Mouse (Mus musculus) left cerebral cortex, adult 8-10 months (tissue): Measurements from ENCODE around the gene Stat5b. TPM values are rescaled to one million over a fixed set of nuclear protein-coding genes. Genes with fewer than 3 reads are reported as not detected.
A peak's percentile ranks its signal among the peaks of the same experiment; 100 is the strongest.

Source experiments
- DNase-seq, 2 experiments: peaks; one replicate each; pipeline ENCODE4 v3.0.0; 2022; ENCODE audit warnings: low spot score in 2 of 2
- total RNA-seq, 4 experiments: library from RNA; stranded (reverse); gene quantifications; 2 replicates each; pipeline ENCODE4 v1.2.4; 2022

The Stat5b gene
- 10 to 100 TPM; 26.8 to 30.9 (median 30.6) TPM for total RNA-seq

DNA sequence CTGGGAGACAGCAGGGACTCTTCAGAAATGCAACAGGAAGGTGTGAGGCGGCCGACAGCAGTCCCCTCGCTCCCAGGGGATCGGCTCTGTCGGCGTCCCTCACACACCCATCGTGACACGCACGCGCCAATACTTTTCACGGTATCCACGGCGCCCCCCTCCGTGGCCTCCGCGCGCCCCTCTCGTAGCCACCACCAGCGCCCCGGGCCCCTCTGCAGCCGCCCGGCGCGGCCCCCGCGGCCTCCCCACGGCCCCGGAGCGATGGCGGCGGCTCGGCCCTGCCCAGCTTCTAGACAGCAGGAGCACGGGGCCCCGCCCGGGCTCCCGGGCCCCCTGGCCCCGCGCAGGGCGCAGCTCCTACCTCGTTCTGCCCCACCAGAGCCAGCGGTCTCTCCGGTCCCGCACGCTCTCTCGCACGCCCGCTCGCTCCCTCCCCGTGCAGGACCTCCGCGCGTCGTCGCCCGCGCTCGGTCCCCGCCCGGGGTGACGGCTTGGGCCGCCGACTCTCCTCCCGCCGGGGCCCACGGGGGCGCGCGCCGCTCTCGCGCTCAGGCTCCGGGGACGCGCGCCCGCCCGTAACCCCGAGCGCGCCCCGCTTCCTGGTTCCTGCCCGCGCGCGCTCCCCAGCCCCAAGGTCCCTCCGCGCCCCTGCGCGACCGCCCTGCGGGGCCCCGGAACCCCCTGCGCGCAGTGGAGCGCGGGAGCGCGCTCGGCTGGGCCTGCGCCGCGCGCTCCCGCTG, at the start of gene Stat5b:
Gene Stat5b, minus strand, starts transcription at position 687 of the 740 bp plus-strand sequence.
- peak in 1 of 2 experiments; percentile 51 for DNase-seq

DNA sequence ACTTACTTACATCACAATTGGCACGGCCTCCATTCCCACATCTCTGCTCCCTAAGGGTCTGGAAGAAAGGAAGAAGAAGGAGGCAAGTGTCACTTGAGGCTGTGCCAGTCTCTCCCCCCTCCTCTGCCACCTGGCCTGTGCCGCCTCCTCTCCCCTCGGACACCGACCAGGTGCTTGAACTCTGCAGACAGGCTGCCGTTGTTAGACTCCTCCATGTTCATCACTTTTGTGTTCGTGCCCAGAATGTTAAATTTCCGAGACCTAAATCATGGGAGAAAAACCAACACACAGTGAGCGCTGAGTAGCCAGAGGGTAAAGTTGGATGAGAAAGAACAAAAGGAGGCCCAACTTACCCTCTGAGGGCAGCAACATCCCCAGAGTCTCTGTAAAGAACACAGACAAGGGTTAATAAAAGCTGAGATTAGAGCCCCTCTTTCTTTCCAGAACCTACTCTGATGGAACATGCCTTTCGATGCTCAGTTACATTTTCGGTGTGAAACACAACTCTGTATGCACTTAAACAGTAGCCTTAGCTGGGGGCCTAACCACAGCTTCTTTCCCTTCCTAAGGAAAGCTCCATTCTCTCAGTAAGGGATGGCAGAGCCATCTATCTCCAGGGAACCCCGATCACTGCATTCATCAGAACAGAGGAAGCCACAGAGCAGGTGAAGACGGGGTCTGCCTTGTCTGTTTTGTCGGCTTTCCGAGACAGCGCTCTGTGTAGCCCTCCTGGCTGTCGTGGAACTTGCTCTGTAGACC, 48.1 kb upstream of the Stat5b start:
- no peak for DNase-seq

DNA sequence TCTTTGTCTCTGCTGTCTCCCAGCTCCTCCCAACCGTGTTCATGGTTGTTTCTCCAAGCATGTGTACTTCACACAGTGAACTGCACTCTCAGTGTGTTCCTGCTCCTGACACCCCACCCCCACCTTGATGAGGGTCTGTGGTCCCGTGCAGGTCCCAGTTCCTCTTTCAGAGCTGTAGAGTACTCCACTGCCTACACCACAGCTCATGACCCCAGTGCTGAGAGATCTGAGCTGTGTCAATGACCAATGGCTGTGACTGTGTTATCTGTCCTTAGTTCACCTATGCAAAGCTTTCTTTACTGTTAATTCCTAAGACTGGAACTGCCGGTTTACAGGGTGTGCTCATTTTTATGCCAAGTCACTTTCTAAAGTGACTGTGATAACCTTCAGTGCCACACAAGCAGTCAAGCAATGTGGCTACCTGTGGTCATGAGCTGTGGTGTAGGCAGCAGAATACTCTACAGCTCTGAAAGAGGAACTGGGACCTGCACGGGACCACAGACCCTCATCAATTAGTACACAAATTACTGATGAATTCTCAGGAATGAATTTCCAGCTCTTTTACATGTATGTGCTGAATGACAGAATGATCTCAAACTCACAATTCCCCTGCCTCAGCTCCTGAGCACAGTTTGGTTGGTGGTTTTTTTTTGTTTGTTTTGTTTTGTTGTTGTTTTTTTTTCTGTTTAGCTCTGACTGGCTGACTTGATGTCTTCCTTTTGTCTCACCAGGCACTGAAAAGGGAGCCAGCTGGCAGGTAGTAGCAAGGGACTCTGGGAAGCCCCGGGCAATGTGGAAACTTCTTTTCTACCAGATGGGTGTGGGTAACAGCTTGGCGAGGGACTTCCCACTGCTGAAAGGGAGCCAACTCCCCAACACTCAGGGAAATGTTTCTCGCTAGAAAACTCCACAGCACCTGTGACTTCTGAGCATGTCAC, 47.0 kb upstream of the Stat5b start:
- peak in 1 of 2 experiments; percentile 50 for DNase-seq

DNA sequence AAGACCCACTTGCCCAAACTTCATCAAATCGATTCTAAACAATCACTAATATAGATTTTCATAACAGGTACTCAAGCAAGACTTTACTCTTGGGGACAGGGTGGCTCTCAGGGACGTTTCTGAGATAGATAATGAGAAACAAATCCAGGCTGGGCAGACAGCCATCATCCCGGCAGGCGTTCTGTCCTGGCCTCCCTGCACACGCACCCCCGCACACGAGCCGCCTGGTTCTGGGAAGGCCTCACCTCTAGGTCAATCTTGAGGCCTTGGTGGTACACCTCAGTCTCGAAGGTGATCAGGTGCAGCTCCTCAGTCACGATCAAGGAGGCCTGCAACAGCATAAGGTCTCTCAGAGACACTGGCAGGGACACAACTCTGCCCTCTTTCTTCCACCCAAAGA, 45.6 kb upstream of the Stat5b start:
- no peak for DNase-seq

DNA sequence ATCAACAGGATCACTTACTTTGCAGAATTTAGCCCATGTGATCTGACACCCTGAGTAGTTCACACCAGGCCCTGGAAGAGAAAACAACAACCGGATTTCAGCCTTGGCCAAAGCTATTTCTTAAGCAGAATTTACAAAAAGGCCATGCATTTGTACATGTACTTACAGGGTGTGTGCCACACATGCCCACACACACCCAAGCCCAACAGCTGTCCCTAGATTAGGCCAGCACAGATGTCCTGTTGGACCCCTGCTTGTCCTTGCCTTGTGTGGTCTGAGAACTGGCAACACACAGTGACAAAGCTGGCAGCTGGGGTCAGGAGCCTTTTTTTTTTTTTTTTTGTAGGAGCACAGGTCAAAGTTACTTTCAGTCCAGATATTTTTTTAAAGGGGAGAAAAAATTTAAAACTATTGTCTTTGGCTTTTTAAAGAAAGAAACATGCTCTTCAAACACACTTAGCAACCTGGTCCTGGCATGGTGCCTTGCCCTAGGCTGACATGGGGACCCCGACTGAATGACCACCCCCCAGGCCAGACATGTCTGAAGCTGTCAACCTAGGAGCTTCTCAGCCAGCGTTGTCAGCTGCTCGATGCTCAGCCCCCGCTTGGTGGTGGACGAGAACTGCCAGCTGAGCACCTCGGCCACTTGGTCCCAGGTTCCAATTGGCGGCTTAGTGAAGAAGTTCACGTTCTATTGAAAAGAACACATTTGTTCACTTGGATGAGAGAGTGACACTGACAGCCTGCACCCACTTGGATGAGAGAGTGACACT, 43.8 kb upstream of the Stat5b start:
- no peak for DNase-seq

DNA sequence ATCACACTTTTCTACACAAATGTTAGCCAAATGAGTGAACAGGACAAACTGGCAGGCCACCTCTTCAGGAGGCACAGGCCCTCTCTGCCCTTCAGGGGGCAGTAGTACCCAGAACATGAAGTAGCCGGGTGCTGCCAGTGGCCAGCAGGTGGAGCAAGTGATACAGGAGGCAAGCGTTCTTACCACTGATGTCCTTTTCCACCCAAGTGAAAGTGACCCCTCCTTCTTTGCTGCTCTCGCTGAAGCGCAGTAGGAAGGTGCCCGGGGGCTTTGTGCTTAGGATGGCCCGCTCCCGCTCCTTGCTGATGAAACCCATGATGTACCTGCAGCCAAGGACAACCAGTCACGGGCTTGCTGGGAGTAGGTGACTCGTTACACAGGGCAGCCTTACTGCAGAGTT, 43.0 kb upstream of the Stat5b start:
- DNase-seq, result peak; percentile 64 to 71

DNA sequence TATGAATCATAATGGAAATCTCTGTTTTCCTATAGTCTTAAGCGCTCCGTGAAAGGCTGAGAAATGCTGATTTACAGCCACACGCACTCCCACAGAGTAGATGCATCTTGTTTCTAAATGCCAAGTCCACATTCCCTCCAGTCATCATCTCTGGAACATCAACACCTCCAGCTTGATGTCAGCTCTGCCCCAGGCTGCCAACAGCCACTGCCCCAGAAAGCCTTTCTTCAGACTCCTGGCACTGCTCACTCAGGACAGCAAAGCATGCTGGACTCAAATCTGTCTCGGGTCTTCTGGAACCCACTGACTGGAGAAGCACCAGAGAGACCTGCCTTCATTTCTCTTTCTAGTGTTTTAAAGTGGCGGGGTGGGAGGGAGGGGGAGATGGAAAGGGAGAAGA, 41.9 kb upstream of the Stat5b start:
- DNase-seq, result no peak

DNA sequence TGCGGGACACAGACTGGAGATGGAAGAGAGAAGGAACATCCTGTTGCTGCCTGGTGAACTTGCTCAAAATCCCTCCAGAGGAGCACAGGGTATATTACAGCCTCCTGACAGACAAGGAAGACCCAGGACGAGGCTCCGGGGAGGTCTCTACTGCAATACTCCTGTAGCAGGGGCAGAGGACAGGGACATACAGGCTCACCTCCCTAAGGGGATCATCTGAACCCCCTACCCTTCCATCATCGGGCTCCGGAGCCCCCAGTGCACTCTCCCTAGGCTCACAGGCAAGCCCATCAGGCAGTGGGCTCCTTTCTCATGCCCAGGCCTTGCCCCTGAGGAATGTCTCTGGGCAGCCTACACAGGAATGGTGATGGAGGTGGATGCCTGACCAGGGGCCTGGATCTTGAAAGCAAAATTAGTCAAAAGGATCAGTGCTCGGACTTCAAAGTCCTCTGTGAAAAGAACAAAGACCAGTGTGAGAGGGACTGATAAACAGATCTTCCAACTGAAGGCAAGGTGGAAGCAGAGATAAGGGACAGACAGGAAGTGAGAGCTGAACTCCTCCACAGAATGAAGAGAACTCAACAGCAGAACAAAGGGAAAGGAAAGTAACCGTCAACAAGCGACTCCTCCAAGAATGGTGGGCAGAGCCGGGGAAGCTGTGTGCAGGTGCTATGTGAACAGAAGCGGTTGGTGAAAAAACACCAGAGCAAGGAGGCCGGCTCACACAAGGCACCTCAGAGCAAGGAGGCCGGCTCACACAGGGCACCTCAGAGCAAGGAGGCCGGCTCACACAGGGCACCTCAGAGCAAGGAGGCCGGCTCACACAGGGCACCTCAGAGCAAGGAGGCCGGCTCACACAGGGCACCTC, 41.0 kb upstream of the Stat5b start:
- no peak for DNase-seq

DNA sequence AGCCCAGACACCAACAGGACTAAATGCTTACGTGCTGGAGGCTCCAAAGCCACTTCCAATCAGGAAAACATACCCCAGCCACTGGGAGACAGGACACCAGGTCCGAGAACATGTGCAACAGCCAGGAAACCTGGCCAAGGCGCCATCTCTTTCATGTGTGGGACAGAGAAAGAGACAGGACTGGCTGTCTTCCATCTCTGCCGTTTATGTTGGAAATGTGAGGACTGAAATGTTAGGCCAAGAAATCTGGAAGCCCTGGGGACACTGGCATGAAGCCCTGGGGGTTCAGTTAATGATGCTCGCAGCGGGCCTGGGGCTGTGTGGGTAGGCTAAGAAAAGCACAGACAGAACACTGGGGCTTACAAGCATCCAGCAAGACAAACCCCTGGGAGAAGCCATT, 40.0 kb upstream of the Stat5b start:
- no peak for DNase-seq

DNA sequence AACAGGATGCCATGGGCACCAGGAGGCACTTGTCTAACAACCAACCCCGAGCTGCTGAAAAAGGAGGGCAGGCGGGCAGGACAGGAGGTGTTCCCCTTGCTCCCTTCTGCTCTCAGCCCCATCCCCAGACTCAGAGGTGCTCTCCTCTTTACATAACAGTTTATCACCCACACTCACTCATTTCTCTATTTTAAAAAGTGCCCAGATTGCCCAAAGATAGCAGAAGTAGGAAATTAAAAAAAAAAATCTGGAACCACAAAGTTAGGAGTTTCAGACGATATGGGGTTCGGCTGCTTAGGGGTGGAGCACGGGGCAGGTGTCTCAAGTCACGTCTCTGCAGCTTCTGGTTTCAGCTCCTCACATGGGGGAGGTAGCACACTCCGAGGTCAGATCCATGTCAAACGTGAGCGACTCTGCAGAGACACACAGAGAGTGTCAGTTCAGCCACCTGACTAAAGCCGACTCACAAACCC, 37.9 kb upstream of the Stat5b start:
- DNase-seq, result no peak

DNA sequence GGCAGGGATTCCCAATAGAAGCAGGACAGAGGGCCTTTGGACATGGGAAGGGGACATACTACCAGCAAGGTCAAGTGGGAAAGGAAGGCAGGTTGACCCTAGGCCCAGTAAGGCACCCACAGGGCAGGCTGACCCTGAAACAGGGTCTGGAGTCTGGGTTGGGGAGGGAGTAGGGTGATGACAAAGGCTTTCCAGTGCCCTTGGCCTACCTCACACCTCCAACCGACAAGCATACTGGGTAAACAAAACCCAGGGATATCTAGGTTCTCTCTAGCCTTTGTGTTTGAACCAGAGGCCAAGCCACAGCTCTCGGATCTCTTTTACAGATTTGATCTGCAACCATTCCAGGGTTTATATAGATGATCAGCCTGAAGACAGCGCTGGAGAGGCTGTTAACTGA, 37.2 kb upstream of the Stat5b start:
- no peak for DNase-seq

DNA sequence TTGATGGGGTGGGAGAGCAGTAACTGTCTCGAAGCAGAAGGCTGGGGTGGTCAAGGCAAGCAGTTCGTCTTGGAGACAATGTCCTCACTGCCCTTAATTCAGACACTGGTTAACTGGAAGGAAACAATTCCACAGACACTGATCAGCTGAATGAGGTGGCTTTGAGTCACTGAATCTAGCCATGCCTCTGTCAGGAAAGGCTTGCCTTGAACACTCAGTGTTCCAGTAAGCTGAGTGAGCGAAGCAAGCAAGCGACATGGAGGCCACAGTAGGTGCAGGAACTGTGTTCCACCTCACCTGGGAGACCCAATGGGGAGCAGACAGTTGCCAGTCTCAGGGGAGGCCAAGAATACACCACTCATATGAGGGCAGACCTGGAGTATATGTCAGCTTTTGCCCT, 36.7 kb upstream of the Stat5b start:
- no peak for DNase-seq

DNA sequence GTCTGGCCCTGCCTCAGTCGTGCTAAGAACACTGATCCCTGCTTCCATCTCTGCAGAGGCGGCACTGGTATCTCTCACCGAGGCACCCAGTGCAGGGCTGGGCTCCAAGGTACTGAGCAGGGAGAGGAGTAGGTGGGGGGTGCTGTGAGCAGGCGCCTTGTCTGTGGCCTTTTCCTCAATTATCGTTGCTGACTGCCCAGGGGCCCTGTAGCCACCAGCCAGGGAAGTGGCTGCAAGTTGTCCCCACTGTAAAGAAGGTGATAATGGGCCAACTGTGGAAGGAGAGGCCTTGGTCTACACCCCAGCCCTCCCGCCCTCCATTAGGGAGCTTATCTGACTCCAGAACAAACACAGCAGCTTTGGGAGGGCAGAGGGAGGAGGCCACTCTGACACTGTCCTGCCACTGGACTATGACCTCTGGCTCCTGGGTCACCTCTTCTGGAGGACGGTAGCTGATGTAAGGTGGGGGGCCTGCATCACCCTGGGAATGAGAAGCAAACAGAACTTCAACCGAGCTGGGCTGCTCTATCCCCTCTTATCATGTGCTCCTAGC, 35.7 kb upstream of the Stat5b start:
- DNase-seq, result no peak

DNA sequence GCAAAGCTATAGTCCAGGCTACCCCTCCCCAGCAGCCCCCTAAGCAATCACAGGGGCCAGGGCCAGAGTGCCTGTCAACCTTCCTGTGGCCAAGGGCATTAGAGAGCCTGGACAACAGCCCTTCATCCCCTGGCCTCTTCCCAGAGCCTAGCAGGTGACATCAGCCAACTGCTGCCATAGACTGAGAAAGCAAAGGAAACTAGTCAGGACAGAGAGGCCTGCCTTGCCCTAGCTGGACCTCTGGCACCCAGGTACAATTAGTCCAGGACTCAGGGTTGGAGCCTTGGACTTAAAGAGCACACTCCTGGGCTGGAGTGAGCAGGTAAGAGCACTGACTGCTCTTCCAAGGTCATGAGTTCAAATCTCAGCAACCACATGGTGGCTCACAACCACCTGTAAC, 34.9 kb upstream of the Stat5b start:
- no peak for DNase-seq

DNA sequence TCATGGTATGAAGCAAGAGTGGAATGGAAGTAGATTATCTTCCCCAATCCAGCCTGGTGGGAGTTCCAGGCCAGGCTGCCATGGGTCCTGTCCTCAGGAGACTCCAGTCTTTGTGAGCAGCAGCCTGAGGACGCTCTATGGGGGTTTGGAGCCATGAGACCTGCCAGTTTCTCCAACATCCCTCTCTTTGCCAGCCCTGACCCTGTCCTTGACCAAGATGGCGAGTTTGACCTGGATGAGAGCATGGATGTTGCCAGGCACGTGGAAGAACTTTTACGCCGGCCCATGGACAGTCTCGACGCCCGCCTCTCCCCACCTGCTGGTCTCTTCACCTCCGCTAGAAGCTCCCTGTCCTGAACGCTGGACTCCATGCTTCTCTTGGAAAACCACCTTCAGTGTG, 33.1 kb upstream of the Stat5b start:
- DNase-seq, result no peak

DNA sequence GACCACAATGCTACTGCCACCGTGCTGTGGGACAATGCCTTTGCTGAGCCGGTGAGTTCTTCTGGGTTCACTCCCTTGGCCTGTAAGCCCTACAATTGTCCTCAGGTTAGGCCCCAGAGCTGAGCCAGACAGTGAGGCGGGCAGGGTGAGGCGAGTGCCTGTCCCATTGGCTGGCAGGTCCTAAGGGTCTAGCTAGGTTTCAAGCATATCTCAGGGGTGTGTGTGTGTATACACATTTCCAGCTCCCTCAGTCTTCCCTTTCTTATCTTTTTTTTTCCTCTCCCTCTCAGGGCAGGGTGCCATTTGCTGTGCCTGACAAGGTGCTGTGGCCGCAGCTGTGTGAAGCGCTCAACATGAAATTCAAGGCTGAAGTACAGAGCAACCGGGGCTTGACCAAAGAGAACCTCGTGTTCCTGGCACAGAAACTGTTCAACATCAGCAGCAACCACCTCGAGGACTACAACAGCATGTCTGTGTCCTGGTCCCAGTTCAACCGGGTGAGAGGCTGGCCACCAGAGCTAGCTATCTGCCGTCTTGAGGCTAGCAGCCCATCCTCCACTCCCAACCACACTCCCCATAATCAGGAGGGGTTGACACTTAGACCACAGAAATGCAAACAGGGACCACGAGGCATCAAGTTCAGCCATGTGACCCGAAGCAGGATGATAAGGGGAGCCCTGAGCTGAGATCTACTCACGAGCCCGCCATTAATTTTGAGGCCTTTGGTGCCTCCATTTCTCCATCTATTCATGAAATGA, 29.0 kb upstream of the Stat5b start:
- no peak for DNase-seq

DNA sequence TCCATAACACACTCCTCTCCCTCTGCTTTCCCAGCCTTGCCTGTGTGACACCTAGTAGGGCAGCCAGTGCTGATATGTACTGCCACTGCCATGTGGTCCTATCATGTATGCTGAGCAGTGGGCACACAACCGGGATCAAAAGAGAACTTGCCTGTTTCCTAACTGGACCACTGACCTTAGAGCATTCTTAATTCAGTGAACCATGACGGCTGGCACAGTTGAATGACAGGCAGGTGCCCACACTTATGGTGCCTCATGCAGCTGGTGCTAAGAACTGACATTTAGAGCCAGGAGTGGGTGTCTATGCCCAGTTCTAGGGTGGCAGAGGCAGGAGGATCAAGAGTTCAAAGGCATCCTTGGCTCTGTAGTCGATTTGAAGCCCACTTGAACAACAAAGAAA, 25.2 kb upstream of the Stat5b start:
- no peak for DNase-seq

DNA sequence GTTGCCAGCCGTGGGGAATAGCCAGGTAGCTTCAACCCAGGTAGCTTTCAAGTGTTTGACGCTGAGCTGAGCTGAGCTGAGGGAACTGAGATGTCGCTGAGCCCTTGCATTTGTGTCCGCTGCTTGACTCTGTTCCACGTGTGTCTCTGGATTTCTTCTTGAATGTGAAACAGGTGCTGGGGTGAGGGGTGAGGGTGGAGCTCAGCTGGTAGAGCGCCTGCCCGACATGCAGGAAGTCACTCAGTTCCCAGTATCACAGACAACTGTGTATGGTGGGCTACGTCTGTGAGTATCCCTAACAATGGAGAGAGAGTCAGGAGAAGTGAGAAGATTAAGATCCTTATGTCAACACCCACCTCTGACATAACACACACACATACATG, 20.4 kb upstream of the Stat5b start:
- DNase-seq, result no peak
